Mouse (Mus musculus) midbrain, embryonic 10.5 days (tissue): ENCODE results near the gene Poc5. TPM values are rescaled to one million over a fixed set of nuclear protein-coding genes. Genes with fewer than 3 reads are reported as not detected.

Experiments used
- DNase-seq: peaks from one replicate; pipeline ENCODE4 v3.0.0-alpha.2; 2017; ENCODE audit warnings: low spot score
- H3K27ac ChIP-seq: fragments of 300-500 bp; sonication (generic); replicated peaks from 2 replicates; pipeline ENCODE4 v1.5.1; 2016; ENCODE audit warnings: mild to moderate bottlenecking
- H3K27me3 ChIP-seq: fragments of 300-500 bp; sonication (generic); 2 replicates; pipeline ENCODE4 v1.6.1; 2016; ENCODE audit warnings: low read depth, mild to moderate bottlenecking; ENCODE audit not compliant: poor library complexity, severe bottlenecking
- H3K36me3 ChIP-seq: fragments of 300-500 bp; sonication (generic); 2 replicates; pipeline ENCODE4 v1.6.1; 2016; ENCODE audit warnings: mild to moderate bottlenecking, moderate library complexity
- H3K4me1 ChIP-seq: fragments of 300-500 bp; sonication (generic); 2 replicates; pipeline ENCODE4 v1.6.1; 2016
- H3K4me3 ChIP-seq: fragments of 300-500 bp; sonication (generic); 2 replicates; pipeline ENCODE4 v1.5.1; 2016; ENCODE audit warnings: mild to moderate bottlenecking, moderate library complexity
- H3K9me3 ChIP-seq: fragments of 300-500 bp; sonication (generic); replicated peaks from 2 replicates; pipeline ENCODE4 v1.6.1; 2016; ENCODE audit warnings: mild to moderate bottlenecking
- WGBS: fragments of 180-500 bp; shearing (Covaris S2); methylation state at CpG from one replicate; pipeline ENCODE4 v1.1.7; 2016; 5-methylcytosine and 5-hydroxymethylcytosine counted together
- polyA plus RNA-seq: library from polyadenylated mRNA; unstranded; fragments of >200 nt; fragmentation: Nextera tagmentation; extraction: Ambion mirVana; gene quantifications from 2 replicates; pipeline ENCODE4 v1.2.1, GENCODE M21; 2016

Poc5 gene
- polyA plus RNA-seq, 1 experiment from 2014 or later = 19.8 TPM

GRCm38 (mm10) chr13:96434899-96435331 lies 46.8 kb downstream of the Poc5 start:
- WGBS = 62% methylated on average over 5 of the region's 5 CpGs
- no peak for DNase-seq
- H3K36me3 ChIP-seq = no peaks in the 10 kb centered on the region
- H3K4me1 ChIP-seq = peaks cover 20% of the 10 kb centered on the region
- H3K4me3 ChIP-seq = no peak overlapping the region
- no peak overlapping the region for H3K27ac ChIP-seq
- no peaks in the 10 kb centered on the region for H3K9me3 ChIP-seq
- H3K27me3 ChIP-seq = no peaks in the 10 kb centered on the region

- peak; percentile 21 for DNase-seq
- Histone ChIP-seq H3K4me3 (no peak overlapping the region), H3K27ac (0 out of 2 replicates have a peak overlapping the region, but pooled peaks have one; percentile 6), H3K4me1 (peaks cover 20% of the 10 kb centered on the region), H3K36me3 (no peaks in the 10 kb centered on the region), H3K9me3 (no peaks in the 10 kb centered on the region), H3K27me3 (no peaks in the 10 kb centered on the region)
- 44% methylated on average over 13 of the region's 13 CpGs for WGBS
Measured at GRCm38 (mm10) chr13:96435793-96436192, 47.7 kb downstream of the Poc5 start.

- no peak overlapping the region for H3K27ac ChIP-seq
- no peak overlapping the region for H3K4me3 ChIP-seq
- 89% methylated on average over 1 of the region's 1 CpGs for WGBS
- H3K36me3 ChIP-seq = no peaks in the 10 kb centered on the region
- H3K27me3 ChIP-seq = no peaks in the 10 kb centered on the region
- no peaks in the 10 kb centered on the region for H3K9me3 ChIP-seq
- no peak for DNase-seq
- H3K4me1 ChIP-seq = peaks cover 20% of the 10 kb centered on the region
Measured at GRCm38 (mm10) chr13:96436921-96437320, 48.8 kb downstream of the Poc5 start.

GRCm38 (mm10) chr13:96440436-96440835 lies 52.3 kb downstream of the Poc5 start:
- no peaks in the 10 kb centered on the region for H3K9me3 ChIP-seq
- no peak for DNase-seq
- no peaks in the 10 kb centered on the region for H3K36me3 ChIP-seq
- WGBS = 93% methylated on average over 4 of the region's 4 CpGs
- H3K27me3 ChIP-seq = no peaks in the 10 kb centered on the region
- H3K4me1 ChIP-seq = peaks cover 8% of the 10 kb centered on the region
- H3K4me3 ChIP-seq = no peak overlapping the region
- no peak overlapping the region for H3K27ac ChIP-seq

GRCm38 (mm10) chr13:96450205-96450856 lies 62.2 kb downstream of the Poc5 start:
- no peak for DNase-seq
- Histone ChIP-seq H3K9me3 (no peaks in the 10 kb centered on the region), H3K27ac (no peak overlapping the region), H3K4me3 (no peak overlapping the region), H3K27me3 (no peaks in the 10 kb centered on the region), H3K4me1 (no peaks in the 10 kb centered on the region), H3K36me3 (no peaks in the 10 kb centered on the region)
- 82% methylated on average over 11 of the region's 11 CpGs for WGBS

- H3K27me3 ChIP-seq = no peaks in the 10 kb centered on the region
- H3K27ac ChIP-seq = no peak overlapping the region
- no peaks in the 10 kb centered on the region for H3K9me3 ChIP-seq
- H3K4me1 ChIP-seq = no peaks in the 10 kb centered on the region
- no peak for DNase-seq
- 92% methylated on average over 7 of the region's 7 CpGs for WGBS
- H3K4me3 ChIP-seq = no peak overlapping the region
- no peaks in the 10 kb centered on the region for H3K36me3 ChIP-seq
Measured at GRCm38 (mm10) chr13:96450869-96451268, 62.8 kb downstream of the Poc5 start.

- DNase-seq = no peak
- H3K4me1 ChIP-seq = no peaks in the 10 kb centered on the region
- H3K27ac ChIP-seq = no peak overlapping the region
- H3K36me3 ChIP-seq = no peaks in the 10 kb centered on the region
- WGBS = 93% methylated on average over 11 of the region's 11 CpGs
- no peaks in the 10 kb centered on the region for H3K9me3 ChIP-seq
- no peak overlapping the region for H3K4me3 ChIP-seq
- H3K27me3 ChIP-seq = no peaks in the 10 kb centered on the region
Measured at GRCm38 (mm10) chr13:96451386-96452140, 63.5 kb downstream of the Poc5 start.

- H3K4me3 ChIP-seq = no peak overlapping the region
- no peaks in the 10 kb centered on the region for H3K9me3 ChIP-seq
- H3K36me3 ChIP-seq = no peaks in the 10 kb centered on the region
- H3K4me1 ChIP-seq = no peaks in the 10 kb centered on the region
- no peak overlapping the region for H3K27ac ChIP-seq
- H3K27me3 ChIP-seq = no peaks in the 10 kb centered on the region
- WGBS = 97% methylated on average over 3 of the region's 3 CpGs
- DNase-seq = no peak
Measured at GRCm38 (mm10) chr13:96452621-96453020, 64.5 kb downstream of the Poc5 start.

- no peaks in the 10 kb centered on the region for H3K36me3 ChIP-seq
- H3K27me3 ChIP-seq = no peaks in the 10 kb centered on the region
- no peaks in the 10 kb centered on the region for H3K9me3 ChIP-seq
- H3K27ac ChIP-seq = no peak overlapping the region
- WGBS = 80% methylated on average over 3 of the region's 3 CpGs
- no peak for DNase-seq
- H3K4me3 ChIP-seq = no peak overlapping the region
- no peaks in the 10 kb centered on the region for H3K4me1 ChIP-seq
Measured at GRCm38 (mm10) chr13:96454288-96454687, 66.2 kb downstream of the Poc5 start.

GRCm38 (mm10) chr13:96457566-96457965 lies 69.5 kb downstream of the Poc5 start:
- WGBS = 95% methylated on average over 5 of the region's 5 CpGs
- H3K27ac ChIP-seq = no peak overlapping the region
- H3K9me3 ChIP-seq = no peaks in the 10 kb centered on the region
- no peaks in the 10 kb centered on the region for H3K36me3 ChIP-seq
- H3K4me1 ChIP-seq = no peaks in the 10 kb centered on the region
- no peaks in the 10 kb centered on the region for H3K27me3 ChIP-seq
- no peak overlapping the region for H3K4me3 ChIP-seq
- DNase-seq = no peak

- H3K36me3 ChIP-seq = no peaks in the 10 kb centered on the region
- WGBS = 96% methylated on average over 5 of the region's 5 CpGs
- no peak for DNase-seq
- H3K4me1 ChIP-seq = no peaks in the 10 kb centered on the region
- H3K4me3 ChIP-seq = no peak overlapping the region
- H3K27me3 ChIP-seq = no peaks in the 10 kb centered on the region
- H3K27ac ChIP-seq = no peak overlapping the region
- no peaks in the 10 kb centered on the region for H3K9me3 ChIP-seq
Measured at GRCm38 (mm10) chr13:96458018-96458417, 69.9 kb downstream of the Poc5 start.

GRCm38 (mm10) chr13:96458606-96459005 lies 70.5 kb downstream of the Poc5 start:
- no peaks in the 10 kb centered on the region for H3K9me3 ChIP-seq
- no peak overlapping the region for H3K27ac ChIP-seq
- 84% methylated on average over 4 of the region's 4 CpGs for WGBS
- no peaks in the 10 kb centered on the region for H3K4me1 ChIP-seq
- no peak overlapping the region for H3K4me3 ChIP-seq
- no peak for DNase-seq
- no peaks in the 10 kb centered on the region for H3K36me3 ChIP-seq
- no peaks in the 10 kb centered on the region for H3K27me3 ChIP-seq

- Histone ChIP-seq H3K4me3 (no peak overlapping the region), H3K27me3 (no peaks in the 10 kb centered on the region), H3K9me3 (no peaks in the 10 kb centered on the region), H3K4me1 (no peaks in the 10 kb centered on the region), H3K27ac (no peak overlapping the region), H3K36me3 (no peaks in the 10 kb centered on the region)
- WGBS = 78% methylated on average over 1 of the region's 1 CpGs
- no peak for DNase-seq
Measured at GRCm38 (mm10) chr13:96462644-96463043, 74.5 kb downstream of the Poc5 start.
